Mouse (Mus musculus): ENCODE results near the gene Ube2t.
A peak's percentile ranks its signal among the peaks of the same experiment; 100 is the strongest.

Gene Ube2t

GRCm38 (mm10) chr1:134962053-134962803 lies at the start of gene Ube2t:
TSS of gene Ube2t (plus strand) at chr1:134962565.
- DNase-seq (ENCODE audit: low read depth, low spot score), result peak; percentile 90

- no peak for DNase-seq (ENCODE audit: low read depth, low spot score)
Observed at GRCm38 (mm10) chr1:134913535-134913934, 48.8 kb upstream of the Ube2t start.

- no peak for DNase-seq (ENCODE audit: low read depth, low spot score)
Observed at GRCm38 (mm10) chr1:134915421-134915820, 46.9 kb upstream of the Ube2t start.

- no peak for DNase-seq (ENCODE audit: low read depth, low spot score)
Observed at GRCm38 (mm10) chr1:134919010-134919409, 43.4 kb upstream of the Ube2t start.

DNA sequence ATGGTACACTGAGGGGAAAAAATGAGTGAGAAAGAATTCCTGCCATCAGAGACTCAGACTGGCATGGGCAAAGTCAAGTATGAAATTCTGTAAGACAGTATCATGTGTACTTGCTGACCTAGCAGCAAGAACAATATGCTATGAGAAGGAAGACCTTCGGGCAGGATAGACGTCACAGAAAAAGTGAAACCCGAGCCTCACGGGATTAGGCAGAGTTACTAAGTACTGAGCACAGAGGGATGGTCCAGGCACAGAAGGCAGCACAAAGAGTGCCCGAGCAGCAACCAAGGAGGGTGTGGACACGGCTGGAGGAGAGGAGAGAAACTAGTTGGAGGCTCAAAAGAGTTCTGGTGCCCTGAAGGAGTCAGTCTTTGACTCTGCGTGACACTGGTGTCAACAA lies 29.9 kb upstream of the Ube2t start:
- DNase-seq (ENCODE audit: low read depth, low spot score), result no peak

- DNase-seq (ENCODE audit: low read depth, low spot score), result no peak
Observed at GRCm38 (mm10) chr1:134936335-134936734, 26.0 kb upstream of the Ube2t start.

DNA sequence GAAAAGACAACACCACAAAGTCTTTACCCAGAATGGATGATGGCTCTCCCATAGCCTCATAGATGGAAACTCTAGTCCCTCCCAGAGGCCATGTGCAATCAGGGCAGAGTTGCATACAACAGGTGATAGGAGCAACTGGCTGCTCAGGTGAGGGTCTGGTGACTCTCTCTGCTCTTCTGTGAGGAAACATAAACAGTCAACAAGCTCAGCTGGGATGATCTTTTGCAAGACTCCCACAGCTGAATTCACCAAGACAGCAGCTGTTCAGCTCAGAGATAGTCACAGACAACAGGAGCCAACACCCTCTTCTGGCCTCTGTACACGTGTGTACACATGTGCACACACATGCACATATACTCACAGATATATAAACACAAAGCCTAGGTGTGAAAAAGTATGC lies 24.1 kb upstream of the Ube2t start:
- no peak for DNase-seq (ENCODE audit: low read depth, low spot score)

DNA sequence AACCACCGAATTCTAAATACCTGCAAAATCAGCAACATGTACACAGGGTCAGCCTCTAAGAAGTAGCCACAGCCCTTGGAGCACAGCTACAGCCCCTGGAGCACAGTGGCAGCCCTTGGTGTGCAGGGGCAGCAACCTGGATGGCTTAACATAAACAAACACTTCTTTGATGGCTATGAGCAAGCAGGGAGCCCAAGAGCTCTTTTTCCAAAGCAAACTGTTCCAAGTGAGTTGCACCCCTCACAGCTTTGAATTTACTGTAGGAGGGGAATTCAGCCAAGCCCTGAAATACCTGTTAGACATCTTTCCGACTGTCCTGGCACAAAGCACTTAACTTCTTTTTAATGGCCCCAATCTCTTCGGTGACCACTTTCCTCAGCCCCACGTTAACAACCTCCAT lies 21.5 kb upstream of the Ube2t start:
- no peak for DNase-seq (ENCODE audit: low read depth, low spot score)

DNA sequence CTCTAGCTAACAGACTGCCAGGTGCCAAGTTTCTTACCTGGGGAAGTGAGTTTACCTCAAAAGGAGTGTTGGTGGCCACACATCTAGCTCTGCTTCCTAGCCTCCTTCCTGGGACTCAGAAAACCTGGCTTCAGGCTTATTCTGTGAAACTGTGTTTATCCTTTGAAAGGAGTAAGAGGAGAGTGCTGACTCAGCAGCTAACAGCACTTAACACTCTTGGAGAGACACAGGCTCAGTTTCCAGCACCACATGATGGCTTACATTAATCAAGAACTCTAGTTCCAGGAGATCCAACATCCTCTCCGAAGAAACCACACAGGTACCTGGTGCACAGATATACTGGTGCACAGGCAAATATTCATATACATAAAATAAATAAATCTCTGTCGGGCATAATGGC lies 19.5 kb upstream of the Ube2t start:
- DNase-seq (ENCODE audit: low read depth, low spot score), result no peak

DNA sequence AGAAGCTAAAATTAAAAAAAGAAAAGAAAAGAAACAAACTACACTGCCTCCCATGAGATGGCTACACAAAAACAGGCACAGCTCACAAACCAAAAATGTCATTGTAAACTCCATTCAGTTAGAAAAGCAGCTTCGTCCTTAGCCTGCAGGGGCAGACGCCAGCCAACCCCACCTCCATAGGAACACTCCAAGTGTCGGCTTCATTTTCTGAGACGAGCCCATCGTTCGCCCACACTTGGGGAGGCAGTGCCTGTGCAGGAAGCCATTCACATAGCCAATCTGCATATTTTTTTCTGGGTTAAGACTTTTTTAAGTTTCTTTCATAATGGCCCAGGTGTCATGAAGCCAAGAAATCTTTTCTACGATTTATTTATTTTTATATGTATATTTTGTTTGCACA lies 14.8 kb upstream of the Ube2t start:
- no peak for DNase-seq (ENCODE audit: low read depth, low spot score)

DNA sequence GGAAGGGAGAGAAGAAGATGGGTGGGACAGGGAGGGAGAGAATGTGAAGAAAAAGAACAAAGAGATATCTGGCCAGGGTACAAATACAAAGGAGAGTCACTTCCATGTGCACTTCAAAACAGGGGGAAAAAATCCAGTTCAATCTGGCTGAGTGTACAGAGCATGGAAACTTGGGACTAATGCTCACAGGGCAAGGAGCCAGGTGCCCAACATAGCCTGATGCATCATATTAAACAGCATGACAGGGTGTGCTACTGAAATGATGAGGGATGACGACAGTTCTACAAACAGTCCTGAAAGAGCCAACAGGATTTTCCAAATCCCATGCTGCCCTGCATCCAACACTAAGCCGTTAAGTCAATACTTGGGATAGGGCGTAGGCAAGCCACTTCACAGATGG lies 12.4 kb upstream of the Ube2t start:
- no peak for DNase-seq (ENCODE audit: low read depth, low spot score)

- DNase-seq (ENCODE audit: low read depth, low spot score), result no peak
Observed at GRCm38 (mm10) chr1:134955050-134955636, 7.2 kb upstream of the Ube2t start.

GRCm38 (mm10) chr1:134955637-134956176 lies 6.7 kb upstream of the Ube2t start, which contains the start of gene Ppp1r12b:
TSS of gene Ppp1r12b (minus strand) at chr1:134955942.
- DNase-seq (ENCODE audit: low read depth, low spot score), result peak; percentile 80

DNA sequence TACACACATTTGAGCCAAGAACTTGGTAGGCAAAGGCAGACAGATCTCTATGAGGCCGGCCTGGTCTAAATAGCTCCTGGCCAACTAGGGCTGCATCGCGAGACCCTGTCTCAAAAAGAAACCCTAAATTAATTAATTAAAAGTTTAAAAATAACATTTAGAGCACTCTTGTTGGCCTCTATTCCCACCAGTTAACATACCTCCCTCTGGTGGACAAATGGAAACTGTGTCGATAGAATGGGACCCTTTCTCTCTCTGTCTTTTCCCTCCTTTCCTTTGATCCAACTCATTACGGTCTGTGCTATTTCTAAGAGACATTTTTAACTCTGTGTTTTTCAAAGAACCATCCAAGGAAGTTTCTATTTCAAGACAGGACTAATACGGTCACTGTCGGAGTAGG lies 1.7 kb upstream of the Ube2t start:
- no peak for DNase-seq (ENCODE audit: low read depth, low spot score)

DNA sequence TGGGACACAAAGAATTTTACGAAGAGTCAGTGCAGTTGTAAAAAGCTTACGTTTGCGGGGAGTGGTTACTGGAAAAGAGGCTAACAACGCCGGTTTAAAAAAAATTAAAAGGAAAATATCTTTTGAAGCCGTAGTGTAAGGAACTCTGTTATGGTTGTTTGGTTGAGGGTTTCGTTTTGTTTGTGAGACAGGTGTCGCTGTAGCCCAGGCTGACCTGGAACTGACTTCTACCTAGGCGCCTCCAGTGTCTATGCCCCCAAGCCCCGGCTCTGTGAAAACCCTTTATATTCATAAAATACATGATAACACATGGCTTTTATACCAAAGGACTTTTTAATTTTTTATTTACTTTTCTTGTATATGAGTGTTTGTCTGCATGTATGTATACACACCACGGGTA lies 456 bp downstream of the Ube2t start:
- DNase-seq (ENCODE audit: low read depth, low spot score), result no peak

DNA sequence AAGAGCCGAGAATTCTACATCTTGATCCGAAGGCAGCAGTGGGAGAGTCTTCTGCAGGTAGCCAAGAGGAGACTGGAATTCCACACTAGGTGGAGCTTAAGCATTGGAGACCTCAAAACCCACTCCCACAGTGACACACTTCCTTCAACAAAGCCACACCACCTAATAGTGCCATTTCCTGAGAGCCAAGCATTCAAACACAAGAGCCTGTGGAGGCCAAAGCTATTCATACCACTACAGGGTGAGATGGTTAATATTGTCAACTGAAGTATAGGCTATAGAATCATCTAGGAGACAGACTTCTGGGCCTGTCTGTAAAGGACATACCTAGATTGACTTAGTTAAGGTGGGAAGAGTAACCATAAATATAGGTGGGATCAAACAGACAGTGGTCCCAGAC lies 3.1 kb downstream of the Ube2t start:
- no peak for DNase-seq (ENCODE audit: low read depth, low spot score)

GRCm38 (mm10) chr1:134972920-134973319 lies 10.6 kb downstream of the Ube2t start:
- DNase-seq (ENCODE audit: low read depth, low spot score), result no peak

- no peak for DNase-seq (ENCODE audit: low read depth, low spot score)
Observed at GRCm38 (mm10) chr1:134987173-134987961, 25.0 kb downstream of the Ube2t start.

DNA sequence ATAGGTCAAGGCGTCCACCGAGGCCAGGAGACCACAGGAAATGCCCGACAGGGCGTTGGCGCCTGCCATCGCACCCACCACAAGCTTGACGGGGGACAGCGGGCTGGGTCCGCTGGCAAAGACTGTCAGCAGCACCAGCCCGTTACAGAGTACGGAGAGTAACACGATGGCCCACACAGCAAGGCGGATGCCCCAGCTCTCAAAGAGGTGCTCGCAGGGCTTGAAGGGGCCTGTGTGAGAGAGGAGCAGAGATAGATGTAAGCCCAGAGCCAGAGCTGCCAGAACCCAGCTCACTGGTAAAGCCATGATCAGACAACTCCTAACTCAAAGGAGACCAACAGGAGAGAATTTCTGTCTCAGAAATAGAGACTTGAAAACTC lies 25.6 kb downstream of the Ube2t start:
- DNase-seq (ENCODE audit: low read depth, low spot score), result no peak

DNA sequence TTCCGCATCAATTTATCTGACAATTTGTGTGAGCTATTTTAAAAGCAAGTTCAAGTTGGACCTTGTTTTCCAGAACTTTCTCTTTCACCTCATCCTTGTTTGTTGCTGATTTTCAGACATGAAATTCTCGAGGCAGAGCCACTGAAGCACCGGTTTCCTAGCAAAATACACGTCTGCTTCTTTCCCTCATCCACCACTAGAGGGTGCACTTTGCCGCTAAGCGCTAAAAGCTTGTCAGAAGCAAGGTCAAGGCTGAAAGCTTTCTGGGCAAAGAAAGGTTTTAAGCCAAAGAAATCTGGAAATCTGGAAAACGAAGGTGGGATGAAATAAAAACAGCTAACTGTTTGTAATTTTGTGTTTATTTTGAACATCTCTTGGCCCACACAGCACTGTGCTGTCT lies 27.0 kb downstream of the Ube2t start:
- peak; percentile 40 for DNase-seq (ENCODE audit: low read depth, low spot score)

GRCm38 (mm10) chr1:134992046-134992645 lies 29.8 kb downstream of the Ube2t start:
- DNase-seq (ENCODE audit: low read depth, low spot score), result no peak

GRCm38 (mm10) chr1:134994739-134995138 lies 32.4 kb downstream of the Ube2t start:
- DNase-seq (ENCODE audit: low read depth, low spot score), result no peak
